Mouse (Mus musculus) cortical plate, adult 2 months (tissue): ENCODE data around the gene Lrrc29.

Experiments used
- CTCF ChIP-seq: fragments of 200-500 bp; IDR thresholded peaks from 2 replicates; pipeline ENCODE4 v1.5.1; 2011; ENCODE audit warnings: mild to moderate bottlenecking, control low read depth, low read length; ENCODE audit not compliant: insufficient read depth; ENCODE audit errors: extremely low read depth
- POLR2A ChIP-seq: fragments of 200-500 bp; IDR thresholded peaks from 2 replicates; pipeline ENCODE4 v1.6.1; 2011; ENCODE audit warnings: mild to moderate bottlenecking, low read length, control low read depth; ENCODE audit not compliant: insufficient read depth; ENCODE audit errors: extremely low read depth

GRCm38 (mm10) chr8:105288958-105289732 lies 36.9 kb downstream of the Lrrc29 start:
- no peak for TF ChIP-seq CTCF
- peak; percentile 58; the same call in 1 of the 2 replicates for TF ChIP-seq POLR2A
